Mouse (Mus musculus): ENCODE data around the gene Olfr1137. TPM values are rescaled to one million over a fixed set of nuclear protein-coding genes. Genes with fewer than 3 reads are reported as not detected.

The Olfr1137 gene
- total RNA-seq (2015; ENCODE audit: low replicate concordance) (not detected in 2 replicates), total RNA-seq (2017; ENCODE audit: low replicate concordance) (0.98 TPM in 1 of 2 replicates, not detected in the other)

DNA sequence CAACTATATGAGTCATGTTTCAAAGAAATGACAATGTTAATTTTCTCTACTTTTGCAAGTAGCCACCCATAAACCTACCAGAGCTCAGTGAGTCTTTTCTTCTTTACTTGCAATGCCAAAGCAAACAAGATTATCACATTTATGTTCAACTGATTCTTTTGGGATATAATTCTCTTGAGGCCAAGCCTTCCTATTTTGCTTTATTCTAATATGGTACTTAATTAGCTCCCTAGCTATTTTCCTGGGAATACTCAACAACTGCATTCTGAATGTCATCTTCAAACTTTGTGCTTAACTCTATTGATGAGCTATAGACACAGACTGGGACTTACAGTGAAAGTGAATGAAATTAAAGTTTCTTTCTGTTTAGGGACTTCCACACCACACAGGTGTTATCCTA lies at the start of gene Olfr1137:
TSS of gene Olfr1137 (minus strand) at position 101 of the 400 bp plus-strand sequence.
- ATAC-seq (replicated peaks; ENCODE audit: low FRiP score, poor library complexity, severe bottlenecking) = no peak

DNA sequence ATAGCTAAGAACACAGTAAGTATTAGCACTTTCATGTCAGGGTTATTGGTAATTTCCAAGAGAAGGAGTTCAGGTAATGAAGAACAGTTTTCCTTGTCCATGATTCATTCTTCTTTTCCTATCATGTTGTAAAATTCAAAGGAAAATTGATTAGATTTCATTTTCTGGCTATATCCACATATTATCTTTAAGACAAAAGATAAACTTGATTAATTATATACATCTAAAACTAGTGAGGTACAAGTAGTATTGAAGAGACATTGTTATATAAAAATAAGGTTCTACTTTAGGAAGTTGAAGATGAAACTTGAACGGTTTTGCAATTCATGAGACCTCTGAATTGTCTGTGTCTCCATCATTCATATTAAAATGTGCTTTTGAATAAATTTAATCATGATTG lies 40.9 kb upstream of the Olfr1137 start, which contains the start of gene Olfr1141:
TSS of gene Olfr1141 (minus strand) at position 101 of the 400 bp plus-strand sequence.
- no peak for ATAC-seq (replicated peaks; ENCODE audit: low FRiP score, poor library complexity, severe bottlenecking)

DNA sequence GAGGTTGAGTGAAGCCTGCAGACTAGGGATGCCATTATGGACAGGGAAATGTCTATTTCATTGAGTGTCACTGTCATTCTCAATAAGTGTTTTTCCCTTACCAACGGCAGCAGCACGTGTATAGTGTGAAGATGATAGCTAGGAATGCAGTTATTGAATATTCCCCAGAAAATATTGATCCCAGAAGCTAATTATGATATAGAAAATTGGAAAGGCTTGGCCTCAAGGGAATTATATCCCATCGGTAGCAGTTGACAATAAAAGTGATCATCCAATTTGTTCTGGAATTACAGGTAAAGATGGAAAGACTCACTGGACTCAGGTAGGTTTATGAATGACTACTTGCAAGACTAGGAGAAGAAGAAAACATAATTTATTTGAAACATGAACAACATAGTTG lies 30.5 kb upstream of the Olfr1137 start, which contains the start of gene Olfr1140:
TSS of gene Olfr1140 (plus strand) at position 301 of the 400 bp plus-strand sequence.
- no peak for ATAC-seq (replicated peaks; ENCODE audit: low FRiP score, poor library complexity, severe bottlenecking)

- no peak for ATAC-seq (replicated peaks; ENCODE audit: low FRiP score, poor library complexity, severe bottlenecking)
Measured at GRCm38 (mm10) chr2:87739878-87740277, 26.9 kb upstream of the Olfr1137 start, which contains the start of gene Olfr1138. Gene Olfr1138, minus strand, starts transcription at chr2:87739978.

DNA sequence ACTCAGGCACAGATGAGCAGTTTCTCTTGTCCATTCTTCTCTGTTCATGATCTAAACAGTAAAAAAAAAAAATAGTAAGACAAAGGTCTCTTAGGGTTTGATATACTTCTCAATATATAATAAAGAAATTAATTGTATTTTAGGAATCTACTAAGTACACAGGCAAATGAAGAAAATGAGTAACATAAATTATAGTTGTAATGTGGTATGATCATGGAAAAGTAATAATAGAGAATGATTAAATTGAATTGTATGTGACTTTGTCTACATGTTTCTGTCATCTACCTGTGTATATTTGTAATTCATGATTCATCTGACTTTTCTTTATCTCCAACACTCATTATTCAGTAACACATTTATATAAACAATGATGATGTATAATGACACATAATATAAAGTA lies 19.1 kb downstream of the Olfr1137 start, which contains the start of gene Olfr1136:
TSS of gene Olfr1136 (minus strand) at position 101 of the 400 bp plus-strand sequence.
- no peak for ATAC-seq (replicated peaks; ENCODE audit: low FRiP score, poor library complexity, severe bottlenecking)

DNA sequence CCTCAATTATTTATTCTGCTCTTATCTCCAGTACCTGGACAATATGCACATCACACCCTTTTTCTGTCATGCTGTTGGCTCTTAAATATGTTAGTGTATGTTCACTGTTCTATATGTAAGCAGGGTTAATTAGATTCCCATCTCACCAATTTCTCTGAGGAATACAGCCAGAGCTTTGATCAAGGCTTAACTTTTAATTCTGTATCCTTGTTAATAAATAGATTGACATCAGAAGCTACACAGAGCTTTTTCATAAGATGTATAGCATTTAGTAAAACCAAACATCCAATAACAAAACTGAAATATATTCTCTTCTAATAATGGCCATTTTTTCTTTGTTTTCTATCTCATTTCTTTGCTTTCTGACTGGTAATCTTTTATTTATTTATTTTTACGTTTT lies 39.4 kb downstream of the Olfr1137 start, which contains the start of gene Olfr1135:
TSS of gene Olfr1135 (minus strand) at position 101 of the 400 bp plus-strand sequence.
- no peak for ATAC-seq (replicated peaks; ENCODE audit: low FRiP score, poor library complexity, severe bottlenecking)

Other genes with a start within 250 kb of the Olfr1137 start
- not detected in 2 replicates for gene Pramel7, start 216.1 kb downstream of the Olfr1137 start, total RNA-seq (2015; ENCODE audit: low replicate concordance)
- not detected in 2 replicates for gene Pramel7, start 216.1 kb downstream of the Olfr1137 start, total RNA-seq (2017; ENCODE audit: low replicate concordance)
- not detected in 2 replicates for gene Pramel6, start 206.6 kb downstream of the Olfr1137 start, total RNA-seq (2015; ENCODE audit: low replicate concordance)
- gene Pramel6, start 206.6 kb downstream of the Olfr1137 start, total RNA-seq (2017; ENCODE audit: low replicate concordance) = not detected in 2 replicates
- gene Olfr153, start 181.4 kb downstream of the Olfr1137 start, total RNA-seq (2015; ENCODE audit: low replicate concordance) = 1.5 TPM in 1 of 2 replicates, not detected in the other
- gene Olfr153, start 181.4 kb downstream of the Olfr1137 start, total RNA-seq (2017; ENCODE audit: low replicate concordance) = not detected in 2 replicates
- gene Olfr1128, start 167.6 kb downstream of the Olfr1137 start, total RNA-seq (2015; ENCODE audit: low replicate concordance) = not detected in 2 replicates
- not detected in 2 replicates for gene Olfr1128, start 167.6 kb downstream of the Olfr1137 start, total RNA-seq (2017; ENCODE audit: low replicate concordance)
- not detected in 2 replicates for gene Olfr1129, start 139.3 kb downstream of the Olfr1137 start, total RNA-seq (2015; ENCODE audit: low replicate concordance)
- not detected in 2 replicates for gene Olfr1129, start 139.3 kb downstream of the Olfr1137 start, total RNA-seq (2017; ENCODE audit: low replicate concordance)
- not detected in 2 replicates for gene Olfr1130, start 107.0 kb downstream of the Olfr1137 start, total RNA-seq (2015; ENCODE audit: low replicate concordance)
- gene Olfr1130, start 107.0 kb downstream of the Olfr1137 start, total RNA-seq (2017; ENCODE audit: low replicate concordance) = not detected in 2 replicates
- not detected in 2 replicates for gene Olfr1131, start 86.1 kb downstream of the Olfr1137 start, total RNA-seq (2015; ENCODE audit: low replicate concordance)
- not detected in 2 replicates for gene Olfr1131, start 86.1 kb downstream of the Olfr1137 start, total RNA-seq (2017; ENCODE audit: low replicate concordance)
- not detected in 2 replicates for gene Olfr1132, start 75.6 kb downstream of the Olfr1137 start, total RNA-seq (2015; ENCODE audit: low replicate concordance)
- 0.85 TPM in 1 of 2 replicates, not detected in the other for gene Olfr1132, start 75.6 kb downstream of the Olfr1137 start, total RNA-seq (2017; ENCODE audit: low replicate concordance)
- gene Olfr1133, start 65.8 kb downstream of the Olfr1137 start, total RNA-seq (2015; ENCODE audit: low replicate concordance) = not detected in 2 replicates
- not detected in 2 replicates for gene Olfr1133, start 65.8 kb downstream of the Olfr1137 start, total RNA-seq (2017; ENCODE audit: low replicate concordance)
- gene Olfr1134, start 54.7 kb downstream of the Olfr1137 start, total RNA-seq (2015; ENCODE audit: low replicate concordance) = not detected in 2 replicates
- not detected in 2 replicates for gene Olfr1134, start 54.7 kb downstream of the Olfr1137 start, total RNA-seq (2017; ENCODE audit: low replicate concordance)
- gene Olfr1135, start 39.5 kb downstream of the Olfr1137 start, total RNA-seq (2015; ENCODE audit: low replicate concordance) = not detected in 2 replicates
- not detected in 2 replicates for gene Olfr1135, start 39.5 kb downstream of the Olfr1137 start, total RNA-seq (2017; ENCODE audit: low replicate concordance)
- gene Olfr1136, start 19.2 kb downstream of the Olfr1137 start, total RNA-seq (2015; ENCODE audit: low replicate concordance) = not detected in 2 replicates
- gene Olfr1136, start 19.2 kb downstream of the Olfr1137 start, total RNA-seq (2017; ENCODE audit: low replicate concordance) = not detected in 2 replicates
- not detected in 2 replicates for gene Olfr1138, start 26.8 kb upstream of the Olfr1137 start, total RNA-seq (2015; ENCODE audit: low replicate concordance)
- not detected in 2 replicates for gene Olfr1138, start 26.8 kb upstream of the Olfr1137 start, total RNA-seq (2017; ENCODE audit: low replicate concordance)
- not detected in 2 replicates for gene Olfr1140, start 30.6 kb upstream of the Olfr1137 start, total RNA-seq (2015; ENCODE audit: low replicate concordance)
- gene Olfr1140, start 30.6 kb upstream of the Olfr1137 start, total RNA-seq (2017; ENCODE audit: low replicate concordance) = not detected in 2 replicates
- not detected in 2 replicates for gene Olfr1141, start 40.8 kb upstream of the Olfr1137 start, total RNA-seq (2015; ENCODE audit: low replicate concordance)
- not detected in 2 replicates for gene Olfr1141, start 40.8 kb upstream of the Olfr1137 start, total RNA-seq (2017; ENCODE audit: low replicate concordance)
- not detected in 2 replicates for gene Olfr152, start 66.3 kb upstream of the Olfr1137 start, total RNA-seq (2015; ENCODE audit: low replicate concordance)
- gene Olfr152, start 66.3 kb upstream of the Olfr1137 start, total RNA-seq (2017; ENCODE audit: low replicate concordance) = 2.4 TPM in 1 of 2 replicates, not detected in the other
- not detected in 2 replicates for gene Olfr1143, start 87.4 kb upstream of the Olfr1137 start, total RNA-seq (2015; ENCODE audit: low replicate concordance)
- gene Olfr1143, start 87.4 kb upstream of the Olfr1137 start, total RNA-seq (2017; ENCODE audit: low replicate concordance) = not detected in 2 replicates
- not detected in 2 replicates for gene Olfr1145, start 96.6 kb upstream of the Olfr1137 start, total RNA-seq (2015; ENCODE audit: low replicate concordance)
- not detected in 2 replicates for gene Olfr1145, start 96.6 kb upstream of the Olfr1137 start, total RNA-seq (2017; ENCODE audit: low replicate concordance)
- gene Olfr1148, start 117.4 kb upstream of the Olfr1137 start, total RNA-seq (2015; ENCODE audit: low replicate concordance) = not detected in 2 replicates
- gene Olfr1148, start 117.4 kb upstream of the Olfr1137 start, total RNA-seq (2017; ENCODE audit: low replicate concordance) = not detected in 2 replicates
- gene Olfr1150-ps1, start 130.8 kb upstream of the Olfr1137 start, total RNA-seq (2015; ENCODE audit: low replicate concordance) = not detected in 2 replicates
- 0.09 TPM in 1 of 2 replicates, not detected in the other for gene Olfr1150-ps1, start 130.8 kb upstream of the Olfr1137 start, total RNA-seq (2017; ENCODE audit: low replicate concordance)
- gene Olfr1151, start 142.7 kb upstream of the Olfr1137 start, total RNA-seq (2015; ENCODE audit: low replicate concordance) = not detected in 2 replicates
- 0.56 TPM in 1 of 2 replicates, not detected in the other for gene Olfr1151, start 142.7 kb upstream of the Olfr1137 start, total RNA-seq (2017; ENCODE audit: low replicate concordance)
- not detected in 2 replicates for gene Olfr1152, start 153.3 kb upstream of the Olfr1137 start, total RNA-seq (2015; ENCODE audit: low replicate concordance)
- not detected in 2 replicates for gene Olfr1152, start 153.3 kb upstream of the Olfr1137 start, total RNA-seq (2017; ENCODE audit: low replicate concordance)
- not detected in 2 replicates for gene Olfr1153, start 181.8 kb upstream of the Olfr1137 start, total RNA-seq (2015; ENCODE audit: low replicate concordance)
- gene Olfr1153, start 181.8 kb upstream of the Olfr1137 start, total RNA-seq (2017; ENCODE audit: low replicate concordance) = not detected in 2 replicates
- gene Olfr1154, start 192.0 kb upstream of the Olfr1137 start, total RNA-seq (2015; ENCODE audit: low replicate concordance) = not detected in 2 replicates
- gene Olfr1154, start 192.0 kb upstream of the Olfr1137 start, total RNA-seq (2017; ENCODE audit: low replicate concordance) = not detected in 2 replicates
- not detected in 2 replicates for gene Olfr1155, start 232.0 kb upstream of the Olfr1137 start, total RNA-seq (2015; ENCODE audit: low replicate concordance)
- not detected in 2 replicates for gene Olfr1155, start 232.0 kb upstream of the Olfr1137 start, total RNA-seq (2017; ENCODE audit: low replicate concordance)
- gene Olfr1156, start 239.9 kb upstream of the Olfr1137 start, total RNA-seq (2015; ENCODE audit: low replicate concordance) = not detected in 2 replicates
- gene Olfr1156, start 239.9 kb upstream of the Olfr1137 start, total RNA-seq (2017; ENCODE audit: low replicate concordance) = not detected in 2 replicates

Data from erythroblast, adult 5-6 weeks (primary cell).